Mouse (Mus musculus): ENCODE data around the gene Ltf. TPM values are rescaled to one million over a fixed set of nuclear protein-coding genes. Genes with fewer than 3 reads are reported as not detected.

Ltf gene
- polyA plus RNA-seq, 1 experiment from 2014 or later: 1.9 TPM

- no peak for ATAC-seq (replicated peaks)
- no peak overlapping the region for H3K27ac ChIP-seq
- no peaks in the 10 kb centered on the region for H3K9me3 ChIP-seq
- WGBS: 82% methylated on average over 3 of the region's 3 CpGs
- no peaks in the 10 kb centered on the region for H3K27me3 ChIP-seq (replicated peaks)
- H3K36me3 ChIP-seq (replicated peaks): no peaks in the 10 kb centered on the region
- H3K4me3 ChIP-seq: no peak overlapping the region
- H3K9ac ChIP-seq: no peak overlapping the region
- no peak overlapping the region for H3K4me2 ChIP-seq
- no peaks in the 10 kb centered on the region for H3K4me1 ChIP-seq
Observed at GRCm38 (mm10) chr9:111046222-111046621, 27.2 kb downstream of the Ltf start.

- H3K9me3 ChIP-seq: no peaks in the 10 kb centered on the region
- no peaks in the 10 kb centered on the region for H3K36me3 ChIP-seq (replicated peaks)
- no peaks in the 10 kb centered on the region for H3K4me1 ChIP-seq
- no peaks in the 10 kb centered on the region for H3K27me3 ChIP-seq (replicated peaks)
- WGBS: 97% methylated on average over 5 of the region's 5 CpGs
- H3K4me2 ChIP-seq: no peak overlapping the region
- no peak overlapping the region for H3K27ac ChIP-seq
- ATAC-seq (replicated peaks): no peak
- no peak overlapping the region for H3K9ac ChIP-seq
- H3K4me3 ChIP-seq: no peak overlapping the region
Observed at GRCm38 (mm10) chr9:111047266-111047665, 28.2 kb downstream of the Ltf start.

GRCm38 (mm10) chr9:111048452-111048851 lies 29.4 kb downstream of the Ltf start:
- Histone ChIP-seq H3K27ac (no peak overlapping the region), H3K27me3 (replicated peaks) (no peaks in the 10 kb centered on the region), H3K4me1 (no peaks in the 10 kb centered on the region), H3K9ac (no peak overlapping the region), H3K9me3 (no peaks in the 10 kb centered on the region), H3K4me3 (no peak overlapping the region), H3K4me2 (no peak overlapping the region), H3K36me3 (replicated peaks) (no peaks in the 10 kb centered on the region)
- 84% methylated on average over 3 of the region's 3 CpGs for WGBS
- no peak for ATAC-seq (replicated peaks)

GRCm38 (mm10) chr9:111054923-111055322 lies 35.9 kb downstream of the Ltf start:
- Histone ChIP-seq H3K9me3 (no peaks in the 10 kb centered on the region), H3K4me2 (no peak overlapping the region), H3K4me1 (no peaks in the 10 kb centered on the region), H3K27me3 (replicated peaks) (no peaks in the 10 kb centered on the region), H3K36me3 (replicated peaks) (no peaks in the 10 kb centered on the region), H3K4me3 (no peak overlapping the region), H3K9ac (no peak overlapping the region), H3K27ac (no peak overlapping the region)
- no peak for ATAC-seq (replicated peaks)
- 90% methylated on average over 9 of the region's 9 CpGs for WGBS

- no peak for ATAC-seq (replicated peaks)
- Histone ChIP-seq H3K4me3 (no peak overlapping the region), H3K36me3 (replicated peaks) (no peaks in the 10 kb centered on the region), H3K4me2 (peak overlapping the region; percentile 11), H3K9me3 (no peaks in the 10 kb centered on the region), H3K4me1 (no peaks in the 10 kb centered on the region), H3K27ac (no peak overlapping the region), H3K9ac (no peak overlapping the region), H3K27me3 (replicated peaks) (no peaks in the 10 kb centered on the region)
- WGBS: 83% methylated on average over 29 of the region's 29 CpGs
Observed at GRCm38 (mm10) chr9:111055800-111056518, 36.9 kb downstream of the Ltf start.

GRCm38 (mm10) chr9:111056519-111056797 lies 37.4 kb downstream of the Ltf start:
- no peak overlapping the region for H3K4me3 ChIP-seq

GRCm38 (mm10) chr9:111056798-111057543 lies 37.9 kb downstream of the Ltf start, which contains the start of gene Ccrl2:
Gene Ccrl2 (minus strand): TSS chr9:111057519.
- H3K36me3 ChIP-seq (replicated peaks): no peaks in the 10 kb centered on the region
- H3K9me3 ChIP-seq: no peaks in the 10 kb centered on the region
- no peak within 1 kb of the TSS for H3K27ac ChIP-seq
- H3K4me3 ChIP-seq: no peak within 1 kb of the TSS
- WGBS: 59% methylated on average over 17 of the region's 17 CpGs
- H3K27me3 ChIP-seq (replicated peaks): no peaks in the 10 kb centered on the region
- ATAC-seq (replicated peaks): no peak
- no peak within 1 kb of the TSS for H3K9ac ChIP-seq
- no peaks in the 10 kb centered on the region for H3K4me1 ChIP-seq
- H3K4me2 ChIP-seq: peak within 1 kb of the TSS; percentile 11

More at GRCm38 (mm10) chr9:111056519-111056797, 37.4 kb downstream of the Ltf start:
- Histone ChIP-seq H3K27me3 (replicated peaks) (no peaks in the 10 kb centered on the region), H3K9me3 (no peaks in the 10 kb centered on the region), H3K27ac (no peak overlapping the region), H3K9ac (no peak overlapping the region), H3K36me3 (replicated peaks) (no peaks in the 10 kb centered on the region), H3K4me1 (no peaks in the 10 kb centered on the region), H3K4me2 (peak overlapping the region; percentile 11)
- WGBS: 35% methylated on average over 11 of the region's 11 CpGs
- no peak for ATAC-seq (replicated peaks)

- no peak for ATAC-seq (replicated peaks)
- Histone ChIP-seq H3K9me3 (no peaks in the 10 kb centered on the region), H3K4me3 (no peak overlapping the region), H3K27me3 (replicated peaks) (no peaks in the 10 kb centered on the region), H3K4me2 (peak overlapping the region; percentile 11; the same call in 1 of the 2 replicates), H3K36me3 (replicated peaks) (no peaks in the 10 kb centered on the region), H3K27ac (no peak overlapping the region), H3K9ac (no peak overlapping the region), H3K4me1 (no peaks in the 10 kb centered on the region)
- WGBS: 71% methylated on average over 14 of the region's 14 CpGs
Observed at GRCm38 (mm10) chr9:111057544-111058370, 38.7 kb downstream of the Ltf start.

- Histone ChIP-seq H3K4me3 (no peak overlapping the region), H3K36me3 (replicated peaks) (no peaks in the 10 kb centered on the region), H3K9ac (no peak overlapping the region), H3K9me3 (no peaks in the 10 kb centered on the region), H3K27ac (no peak overlapping the region), H3K4me2 (no peak overlapping the region), H3K27me3 (replicated peaks) (no peaks in the 10 kb centered on the region), H3K4me1 (no peaks in the 10 kb centered on the region)
- ATAC-seq (replicated peaks): no peak
- WGBS: 79% methylated on average over 10 of the region's 10 CpGs
Observed at GRCm38 (mm10) chr9:111058943-111059556, 40.0 kb downstream of the Ltf start.

- 83% methylated on average over 5 of the region's 5 CpGs for WGBS
- Histone ChIP-seq H3K4me3 (no peak overlapping the region), H3K4me2 (no peak overlapping the region), H3K36me3 (replicated peaks) (no peaks in the 10 kb centered on the region), H3K9me3 (no peaks in the 10 kb centered on the region), H3K9ac (no peak overlapping the region), H3K27ac (no peak overlapping the region), H3K4me1 (no peaks in the 10 kb centered on the region), H3K27me3 (replicated peaks) (no peaks in the 10 kb centered on the region)
- no peak for ATAC-seq (replicated peaks)
Observed at GRCm38 (mm10) chr9:111062840-111063239, 43.8 kb downstream of the Ltf start.

GRCm38 (mm10) chr9:111067052-111067451 lies 48.0 kb downstream of the Ltf start:
- WGBS: 90% methylated on average over 4 of the region's 4 CpGs

GRCm38 (mm10) chr9:111070546-111070961 lies 51.5 kb downstream of the Ltf start:
- no peak overlapping the region for H3K4me2 ChIP-seq
- no peaks in the 10 kb centered on the region for H3K27me3 ChIP-seq (replicated peaks)
- H3K9ac ChIP-seq: no peak overlapping the region
- no peaks in the 10 kb centered on the region for H3K4me1 ChIP-seq
- no peak overlapping the region for H3K4me3 ChIP-seq
- no peaks in the 10 kb centered on the region for H3K36me3 ChIP-seq (replicated peaks)
- peaks cover 9% of the 10 kb centered on the region; the same call in 1 of the 2 replicates for H3K9me3 ChIP-seq
- ATAC-seq (replicated peaks): no peak
- H3K27ac ChIP-seq: no peak overlapping the region
- 45% methylated on average over 4 of the region's 4 CpGs for WGBS

More at GRCm38 (mm10) chr9:111067052-111067451, 48.0 kb downstream of the Ltf start:
- Histone ChIP-seq H3K9me3 (no peaks in the 10 kb centered on the region), H3K9ac (no peak overlapping the region), H3K27me3 (replicated peaks) (no peaks in the 10 kb centered on the region), H3K4me2 (no peak overlapping the region), H3K36me3 (replicated peaks) (no peaks in the 10 kb centered on the region), H3K4me1 (no peaks in the 10 kb centered on the region), H3K27ac (no peak overlapping the region), H3K4me3 (no peak overlapping the region)
- no peak for ATAC-seq (replicated peaks)

All from midbrain, embryonic 15.5 days (tissue).